Comparison of ENCODE assay signal across 9 mouse cellular contexts in genomic region chr3:102193488-102194290, GRCm38 (mm10). TPM values are rescaled to one million over a fixed set of nuclear protein-coding genes. Genes with fewer than 3 reads are reported as not detected.
DNase-seq lines count a peak whose midpoint lies in the region; ATAC-seq and TF ChIP-seq lines count a peak whose summit lies in the region.
"Had no signal": no experiment of that assay in that cellular context is flagged by ENCODE, and none has a peak within 500 bp of the region (broad histone marks: within the 10 kb centered on the region; RNA-seq: fewer than 3 reads in every experiment).

No protein-coding gene starts in this region.

- peak overlapping the region; percentile 53 for H3K9ac ChIP-seq in heart, embryonic 13.5 days
- H3K9ac ChIP-seq in midbrain, embryonic 13.5 days (replicated peaks) = 0 out of 2 replicates have a peak overlapping the region, but pooled peaks have one; percentile 17

- H3K27me3 ChIP-seq in heart, embryonic 13.5 days (replicated peaks) = no peaks in the 10 kb centered on the region; the same call in 1 of the 2 replicates
- peaks cover 62% of the 10 kb centered on the region for H3K27me3 ChIP-seq in midbrain, embryonic 13.5 days
- H3K27me3 ChIP-seq: Patski had no signal

- no peaks in the 10 kb centered on the region for H3K9me3 ChIP-seq in heart, embryonic 13.5 days
- H3K9me3 ChIP-seq in midbrain, embryonic 13.5 days = no peaks in the 10 kb centered on the region

- H3K36me3 ChIP-seq in heart, embryonic 13.5 days = peaks cover 19% of the 10 kb centered on the region
- no peaks in the 10 kb centered on the region for H3K36me3 ChIP-seq in midbrain, embryonic 13.5 days

- no peak for TF ChIP-seq CTCF in lung, adult 2 months (IDR thresholded peaks at IDR 0.05; ENCODE audit: insufficient read depth, low read length)

- WGBS in lung, adult 2 months = 23% methylated on average over 19 of the region's 20 CpGs
- WGBS in heart, embryonic 13.5 days = 6% methylated on average over 19 of the region's 20 CpGs
- WGBS in midbrain, embryonic 13.5 days = 3% methylated on average over 19 of the region's 20 CpGs

- H3K4me3 ChIP-seq in lung, adult 2 months (replicated peaks; ENCODE audit: extremely low read depth, low read depth, low read length) = peak overlapping the region; percentile 36
- H3K4me3 ChIP-seq in heart, embryonic 13.5 days = peak overlapping the region; percentile 20
- H3K4me3 ChIP-seq in midbrain, embryonic 13.5 days (replicated peaks) = no peak overlapping the region; the same call in 1 of the 2 replicates

- no peak for DNase-seq in lung, adult 2 months
- DNase-seq in lung, postnatal 25 days (ENCODE audit: low spot score) = no peak
- DNase-seq in kidney, postnatal 4 days = peak; percentile 49 to 62
- DNase-seq in ovary, postnatal 10 days (ENCODE audit: low spot score) = no peak
- no peak for DNase-seq in thymus, postnatal 14 days
- DNase-seq in adipocyte (ENCODE audit: low spot score) = no peak

- H3K27ac ChIP-seq in heart, embryonic 13.5 days (replicated peaks) = peak overlapping the region; percentile 79
- H3K27ac ChIP-seq in midbrain, embryonic 13.5 days = peak overlapping the region; percentile 63

- TF ChIP-seq POLR2A in lung, adult 2 months (IDR thresholded peaks at IDR 0.05; ENCODE audit: borderline replicate concordance, extremely low read depth, low read depth, low read length) = no peak

- H3K4me1 ChIP-seq in lung, adult 2 months (ENCODE audit: control insufficient read depth, insufficient read depth, low read length) = peaks cover 18% of the 10 kb centered on the region
- peaks cover 99% of the 10 kb centered on the region for H3K4me1 ChIP-seq in heart, embryonic 13.5 days
- H3K4me1 ChIP-seq in midbrain, embryonic 13.5 days (replicated peaks) = peaks cover 41% of the 10 kb centered on the region

- H3K4me2 ChIP-seq in heart, embryonic 13.5 days = peak overlapping the region; percentile 60
- peak overlapping the region; percentile 45 for H3K4me2 ChIP-seq in midbrain, embryonic 13.5 days (replicated peaks)

- ATAC-seq in heart, embryonic 13.5 days (ENCODE audit: extremely low read depth, insufficient number of reproducible peaks, low FRiP score, low TSS enrichment) = no peak
- ATAC-seq in midbrain, embryonic 13.5 days = peak; percentile 60

RNA-seq across cellular contexts. Expression of gene Vangl1, which starts 10.8 kb away (rescaled TPM):
- 26.9 and 31.5 TPM in 2 replicates for polyA plus RNA-seq in lung, adult 2 months (2012; rRNA removed)
- polyA plus RNA-seq in heart, embryonic 13.5 days (2015; fragmentation: Nextera tagmentation; extraction: Ambion mirVana) = 19.2 and 24.0 TPM in 2 replicates
- polyA plus RNA-seq in midbrain, embryonic 13.5 days (2015; fragmentation: Nextera tagmentation; extraction: Ambion mirVana) = 5.9 and 7.3 TPM in 2 replicates

Comparison
In these comparisons a context has a peak if more than half of its experiments do, and no peak if none do; other contexts are left out.
1. DNase-seq: peak in kidney, postnatal 4 days (2 of 2); none in lung, adult 2 months (single experiment), lung, postnatal 25 days (single experiment), ovary, postnatal 10 days (single experiment), thymus, postnatal 14 days (single experiment) and adipocyte (single experiment).